Mouse (Mus musculus) embryo, embryonic 10.5 days (tissue): ENCODE results near the gene Ube2u.
"Not testable (repeated sequence)": the region's sequence is repeated elsewhere in the genome, so short reads cannot be mapped to it uniquely, and the experiment has no call there.

Experiments used
- DNase-seq: peaks from one replicate; pipeline ENCODE4 v3.0.0-alpha.2; 2015; ENCODE audit warnings: low spot score

Gene Ube2u

GRCm38 (mm10) chr4:100478592-100479321 lies at the start of gene Ube2u:
Ube2u (plus strand) TSS chr4:100478849.
- DNase-seq, result peak; percentile 87

GRCm38 (mm10) chr4:100429371-100429900 lies 49.2 kb upstream of the Ube2u start:
- DNase-seq, result no peak

- peak; percentile 40 for DNase-seq
These were observed 43.1 kb upstream of the Ube2u start for GRCm38 (mm10) chr4:100435281-100436168.

GRCm38 (mm10) chr4:100436169-100436547 lies 42.5 kb upstream of the Ube2u start:
- peak; percentile 15 for DNase-seq

GRCm38 (mm10) chr4:100446897-100447296 lies 31.8 kb upstream of the Ube2u start:
- DNase-seq, result no peak

- DNase-seq, result peak; percentile 69
These were observed 16.0 kb upstream of the Ube2u start for GRCm38 (mm10) chr4:100462493-100463120.

- DNase-seq, result no peak
These were observed 9.8 kb downstream of the Ube2u start for GRCm38 (mm10) chr4:100488447-100488846.

- no peak for DNase-seq
These were observed 16.5 kb downstream of the Ube2u start for GRCm38 (mm10) chr4:100495176-100495575.

GRCm38 (mm10) chr4:100496521-100496920 lies 17.9 kb downstream of the Ube2u start:
- no peak for DNase-seq

GRCm38 (mm10) chr4:100498192-100498591 lies 19.5 kb downstream of the Ube2u start:
- peak; percentile 33 for DNase-seq

- not testable (repeated sequence) for DNase-seq
These were observed 20.5 kb downstream of the Ube2u start for GRCm38 (mm10) chr4:100499037-100499601.

GRCm38 (mm10) chr4:100503337-100503736 lies 24.7 kb downstream of the Ube2u start:
- no peak for DNase-seq

- no peak for DNase-seq
These were observed 39.0 kb downstream of the Ube2u start for GRCm38 (mm10) chr4:100517646-100518045.

GRCm38 (mm10) chr4:100522534-100522933 lies 43.9 kb downstream of the Ube2u start:
- peak; percentile 78 for DNase-seq

GRCm38 (mm10) chr4:100524741-100525140 lies 46.1 kb downstream of the Ube2u start:
- DNase-seq, result no peak

GRCm38 (mm10) chr4:100526296-100526695 lies 47.6 kb downstream of the Ube2u start:
- no peak for DNase-seq

- DNase-seq, result no peak
These were observed 48.4 kb downstream of the Ube2u start for GRCm38 (mm10) chr4:100527086-100527485.

GRCm38 (mm10) chr4:100527554-100528001 lies 48.9 kb downstream of the Ube2u start:
- peak; percentile 82 for DNase-seq

- peak; percentile 69 for DNase-seq
These were observed 55.0 kb downstream of the Ube2u start for GRCm38 (mm10) chr4:100533607-100534006.

- DNase-seq, result peak; percentile 32
These were observed 56.3 kb downstream of the Ube2u start for GRCm38 (mm10) chr4:100534946-100535345.

GRCm38 (mm10) chr4:100537898-100538297 lies 59.2 kb downstream of the Ube2u start:
- DNase-seq, result peak; percentile 94

GRCm38 (mm10) chr4:100539483-100539882 lies 60.8 kb downstream of the Ube2u start:
- no peak for DNase-seq
